Mouse (Mus musculus): ENCODE data around the gene Strn. TPM values are rescaled to one million over a fixed set of nuclear protein-coding genes. Genes with fewer than 3 reads are reported as not detected.

The Strn gene
- polyA plus RNA-seq, 1 experiment from 2014 or later: 6.2 TPM

GRCm38 (mm10) chr17:78608716-78609115 is 128.3 kb downstream of the Strn start:
- no peaks in the 10 kb centered on the region for H3K9me3 ChIP-seq
- no peak overlapping the region for H3K27ac ChIP-seq
- WGBS: 85% methylated on average over 8 of the region's 8 CpGs

DNA sequence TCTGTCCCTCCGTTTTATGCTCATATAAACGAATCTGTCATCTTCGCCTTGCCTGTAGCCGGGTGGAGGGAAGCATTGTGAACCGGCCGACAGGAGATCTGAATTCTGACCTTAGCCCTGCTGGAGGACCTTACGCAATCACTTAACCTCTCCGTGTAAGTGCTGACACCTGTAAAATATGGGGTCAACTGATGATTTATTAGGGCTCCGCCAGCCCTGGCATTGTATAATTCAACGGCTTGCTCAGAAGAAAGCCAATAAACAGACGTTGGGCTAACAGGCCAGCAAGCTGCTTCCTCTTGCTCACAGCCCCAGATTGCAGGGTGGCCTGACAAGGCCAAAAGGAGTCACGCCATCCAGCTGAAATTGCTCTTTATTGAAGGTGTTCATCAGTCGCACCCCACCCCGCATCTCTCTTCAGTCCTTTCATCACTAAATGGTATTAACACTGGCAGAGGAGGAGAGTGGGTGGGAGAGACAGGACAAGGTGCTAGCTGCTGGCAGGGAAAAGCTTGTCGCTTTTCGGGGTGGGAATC is 128.8 kb downstream of the Strn start:
- Histone ChIP-seq H3K9me3 (no peaks in the 10 kb centered on the region), H3K36me3 (replicated peaks) (no peaks in the 10 kb centered on the region), H3K4me1 (no peaks in the 10 kb centered on the region), H3K4me3 (no peak overlapping the region), H3K27ac (no peak overlapping the region), H3K27me3 (ENCODE audit: poor library complexity, severe bottlenecking) (no peaks in the 10 kb centered on the region)
- WGBS: 83% methylated on average over 16 of the region's 16 CpGs
- no peak for DNase-seq (ENCODE audit: extremely low spot score, low spot score)

More at GRCm38 (mm10) chr17:78608716-78609115, 128.3 kb downstream of the Strn start:
- no peaks in the 10 kb centered on the region for H3K27me3 ChIP-seq (ENCODE audit: poor library complexity, severe bottlenecking)
- no peaks in the 10 kb centered on the region for H3K4me1 ChIP-seq
- H3K4me3 ChIP-seq: no peak overlapping the region
- H3K36me3 ChIP-seq (replicated peaks): no peaks in the 10 kb centered on the region
- no peak for DNase-seq (ENCODE audit: extremely low spot score, low spot score)

GRCm38 (mm10) chr17:78604431-78604830 is 132.6 kb downstream of the Strn start:
- peak; percentile 64 for DNase-seq (ENCODE audit: extremely low spot score, low spot score)
- WGBS: 70% methylated on average over 6 of the region's 6 CpGs
- Histone ChIP-seq H3K27me3 (ENCODE audit: poor library complexity, severe bottlenecking) (no peaks in the 10 kb centered on the region), H3K9me3 (no peaks in the 10 kb centered on the region), H3K4me3 (no peak overlapping the region), H3K36me3 (replicated peaks) (no peaks in the 10 kb centered on the region), H3K27ac (no peak overlapping the region), H3K4me1 (peaks cover 7% of the 10 kb centered on the region; the same call in 1 of the 2 replicates)

DNA sequence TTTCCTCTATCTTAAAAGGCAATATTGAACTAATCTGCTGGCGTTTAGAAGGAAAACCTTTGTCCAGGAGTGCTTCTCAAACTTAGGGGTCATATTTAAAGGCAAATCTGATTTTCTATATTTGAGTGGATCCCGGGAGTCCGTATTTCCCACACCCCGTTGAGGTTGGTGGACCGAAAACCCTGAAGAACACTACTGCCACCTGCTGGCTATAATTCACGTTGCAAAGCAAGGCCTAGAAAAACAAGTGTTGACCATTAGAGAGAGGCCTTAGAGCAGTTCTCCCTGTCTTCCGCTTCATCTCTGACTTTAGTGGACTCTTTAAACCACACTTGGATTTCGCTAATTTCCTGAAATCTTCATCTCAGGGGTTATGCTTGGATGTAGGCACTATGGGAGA is 133.1 kb downstream of the Strn start:
- peak; percentile 54 for DNase-seq (ENCODE audit: extremely low spot score, low spot score)
- no peaks in the 10 kb centered on the region for H3K36me3 ChIP-seq (replicated peaks)
- no peak overlapping the region for H3K27ac ChIP-seq
- H3K9me3 ChIP-seq: no peaks in the 10 kb centered on the region
- no peaks in the 10 kb centered on the region for H3K27me3 ChIP-seq (ENCODE audit: poor library complexity, severe bottlenecking)
- H3K4me1 ChIP-seq: peaks cover 7% of the 10 kb centered on the region; the same call in 1 of the 2 replicates
- 52% methylated on average over 8 of the region's 8 CpGs for WGBS
- H3K4me3 ChIP-seq: no peak overlapping the region

- Histone ChIP-seq H3K27ac (no peak overlapping the region), H3K27me3 (ENCODE audit: poor library complexity, severe bottlenecking) (no peaks in the 10 kb centered on the region), H3K9me3 (no peaks in the 10 kb centered on the region), H3K4me1 (peaks cover 7% of the 10 kb centered on the region; the same call in 1 of the 2 replicates), H3K36me3 (replicated peaks) (no peaks in the 10 kb centered on the region), H3K4me3 (no peak overlapping the region)
- DNase-seq (ENCODE audit: extremely low spot score, low spot score): no peak
- WGBS: 92% methylated on average over 14 of the region's 14 CpGs
Observed at GRCm38 (mm10) chr17:78602316-78602715, 134.7 kb downstream of the Strn start.

GRCm38 (mm10) chr17:78601601-78602000 is 135.4 kb downstream of the Strn start:
- H3K9me3 ChIP-seq: no peaks in the 10 kb centered on the region
- H3K27me3 ChIP-seq (ENCODE audit: poor library complexity, severe bottlenecking): no peaks in the 10 kb centered on the region
- peaks cover 7% of the 10 kb centered on the region; the same call in 1 of the 2 replicates for H3K4me1 ChIP-seq
- 0 out of 2 replicates have a peak overlapping the region, but pooled peaks have one; percentile 20 for H3K27ac ChIP-seq
- no peak overlapping the region for H3K4me3 ChIP-seq
- DNase-seq (ENCODE audit: extremely low spot score, low spot score): no peak
- WGBS: 91% methylated on average over 12 of the region's 12 CpGs
- no peaks in the 10 kb centered on the region for H3K36me3 ChIP-seq (replicated peaks)

DNA sequence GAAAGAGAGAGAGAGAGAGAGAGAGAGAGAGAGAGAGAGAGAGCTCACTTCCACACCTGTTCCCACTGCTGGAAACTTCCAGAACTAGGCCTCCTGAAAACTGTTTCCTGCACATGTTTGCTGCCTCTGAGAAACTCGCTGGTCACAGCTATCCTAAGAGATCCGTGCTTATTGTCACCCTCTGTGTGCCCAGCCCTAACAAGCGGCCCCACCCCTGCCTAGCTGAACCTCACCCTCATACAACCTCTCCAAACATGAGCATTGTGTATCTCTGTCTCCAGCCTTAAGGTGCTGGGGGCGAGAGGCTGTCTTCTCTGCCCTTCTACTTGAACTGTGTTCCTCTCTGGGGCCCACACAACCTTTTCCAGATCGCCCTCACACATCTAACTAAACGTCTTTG is 136.0 kb downstream of the Strn start:
- no peak for DNase-seq (ENCODE audit: extremely low spot score, low spot score)
- Histone ChIP-seq H3K9me3 (no peaks in the 10 kb centered on the region), H3K4me3 (no peak overlapping the region), H3K36me3 (replicated peaks) (no peaks in the 10 kb centered on the region), H3K27me3 (ENCODE audit: poor library complexity, severe bottlenecking) (no peaks in the 10 kb centered on the region), H3K27ac (no peak overlapping the region), H3K4me1 (peaks cover 7% of the 10 kb centered on the region; the same call in 1 of the 2 replicates)
- WGBS: 76% methylated on average over 6 of the region's 6 CpGs

Other genes starting within 250 kb of the Strn start
- gene Vit, start 229.1 kb downstream of the Strn start, polyA plus RNA-seq (2016; fragmentation: Nextera tagmentation; extraction: Ambion mirVana): 2.9 and 3.8 TPM in 2 replicates
- gene Heatr5b, start 98.2 kb upstream of the Strn start, polyA plus RNA-seq (2016; fragmentation: Nextera tagmentation; extraction: Ambion mirVana): 13.6 and 14.0 TPM in 2 replicates
- gene Gpatch11, start 98.4 kb upstream of the Strn start, polyA plus RNA-seq (2016; fragmentation: Nextera tagmentation; extraction: Ambion mirVana): 30.4 and 31.8 TPM in 2 replicates
- gene Eif2ak2, start 145.4 kb upstream of the Strn start, polyA plus RNA-seq (2016; fragmentation: Nextera tagmentation; extraction: Ambion mirVana): 7.4 and 8.6 TPM in 2 replicates
- 0.20 TPM in 1 of 2 replicates, not detected in the other for gene Sult6b1, start 169.8 kb upstream of the Strn start, polyA plus RNA-seq (2016; fragmentation: Nextera tagmentation; extraction: Ambion mirVana)
- 106 and 109 TPM in 2 replicates for gene Cebpzos, start 179.3 kb upstream of the Strn start, polyA plus RNA-seq (2016; fragmentation: Nextera tagmentation; extraction: Ambion mirVana)
- 60.4 and 61.9 TPM in 2 replicates for gene Cebpz, start 199.9 kb upstream of the Strn start, polyA plus RNA-seq (2016; fragmentation: Nextera tagmentation; extraction: Ambion mirVana)
- gene Ndufaf7, start 199.9 kb upstream of the Strn start, polyA plus RNA-seq (2016; fragmentation: Nextera tagmentation; extraction: Ambion mirVana): 46.0 and 49.4 TPM in 2 replicates

Data from forebrain, embryonic 10.5 days (tissue).